Mouse (Mus musculus) hindbrain, postnatal 0 days (tissue): Measurements from ENCODE around the gene Poglut1. TPM values are rescaled to one million over a fixed set of nuclear protein-coding genes. Genes with fewer than 3 reads are reported as not detected.
A peak's percentile ranks its signal among the peaks of the same experiment; 100 is the strongest.

ENCODE experiments used
- ATAC-seq: fragments of 200-750 bp; cut with Nextera tagmentation; 2 replicates; pipeline ENCODE4 v1.8.0; 2017; ENCODE audit warnings: mild to moderate bottlenecking, moderate TSS enrichment, moderate library complexity
- DNase-seq: peaks from one replicate; pipeline ENCODE4 v3.0.0-alpha.2; 2015; ENCODE audit warnings: low spot score
- H3K27ac ChIP-seq: fragments of 300-500 bp; sonication (generic); 2 replicates; pipeline ENCODE4 v1.5.1; 2014; ENCODE audit warnings: mild to moderate bottlenecking
- H3K27me3 ChIP-seq: fragments of 300-500 bp; sonication (generic); 2 replicates; pipeline ENCODE4 v1.6.1; 2014; ENCODE audit warnings: low read length, mixed read lengths; ENCODE audit not compliant: insufficient read depth
- H3K36me3 ChIP-seq: fragments of 300-500 bp; sonication (generic); 2 replicates; pipeline ENCODE4 v1.6.1; 2014; ENCODE audit warnings: low read length, mixed read lengths; ENCODE audit not compliant: insufficient read depth
- H3K4me1 ChIP-seq: fragments of 300-500 bp; sonication (generic); 2 replicates; pipeline ENCODE4 v1.6.1; 2014; ENCODE audit warnings: antibody characterized with exemption, low read length, mixed read lengths; ENCODE audit not compliant: insufficient read depth
- H3K4me2 ChIP-seq: fragments of 300-500 bp; sonication (generic); 2 replicates; pipeline ENCODE4 v1.6.1; 2014; ENCODE audit warnings: low read depth, mild to moderate bottlenecking, low read length, moderate library complexity, mixed read lengths
- H3K4me3 ChIP-seq: fragments of 300-500 bp; sonication (generic); 2 replicates; pipeline ENCODE4 v1.5.1; 2014; ENCODE audit warnings: low read length
- H3K9ac ChIP-seq: fragments of 300-500 bp; sonication (generic); replicated peaks from 2 replicates; pipeline ENCODE4 v1.6.1; 2014; ENCODE audit warnings: mild to moderate bottlenecking, low read length, moderate library complexity, mixed read lengths
- H3K9me3 ChIP-seq: fragments of 300-500 bp; sonication (generic); 2 replicates; pipeline ENCODE4 v1.6.1; 2016; ENCODE audit warnings: low read length, mixed read lengths
- CTCF ChIP-seq: IDR thresholded peaks from 2 replicates; pipeline ENCODE4 v1.5.1; 2016; ENCODE audit warnings: antibody characterized with exemption, control low read depth, low read depth
- WGBS: fragments of 180-500 bp; shearing (Covaris S2); extraction: QIAGEN DNeasy Blood & Tissue Kit; methylation state at CpG from one replicate; pipeline ENCODE4 v1.1.7; 2014; 5-methylcytosine and 5-hydroxymethylcytosine counted together
- polyA plus RNA-seq: library from polyadenylated mRNA; unstranded; fragments of >200 nt; fragmentation: Nextera tagmentation; extraction: Ambion mirVana; gene quantifications from 2 replicates; pipeline ENCODE4 v1.2.1, GENCODE M21; 2015
- total RNA-seq: library from RNA; depleted of rRNA; stranded (reverse); fragments of >200 nt; gene quantifications from 2 replicates; pipeline ENCODE4 v1.2.3, GENCODE M21; 2014

The Poglut1 gene
- total and polyA plus RNA-seq, 2 experiments from 2014 or later: 37.1 to 48.5 TPM

DNA sequence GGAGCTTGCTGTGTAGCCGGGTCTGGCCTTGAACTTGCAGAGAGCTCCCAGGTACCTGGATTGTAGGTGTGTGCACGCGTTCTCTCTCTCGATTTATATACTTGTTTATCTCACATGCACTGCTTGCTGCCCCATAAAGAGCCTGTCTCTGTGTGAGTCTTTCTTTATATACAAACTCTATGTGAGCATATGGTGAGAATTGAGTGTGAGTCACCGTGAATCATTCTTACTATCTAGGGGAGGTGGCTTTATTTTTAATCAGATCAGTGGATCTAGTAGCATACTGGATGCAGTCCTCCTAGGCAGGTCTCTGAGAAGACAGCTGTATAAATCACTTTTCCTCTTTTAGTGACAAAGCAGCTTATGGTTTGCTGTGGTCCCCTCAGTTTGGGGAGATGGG, 18.1 kb upstream of the Poglut1 start:
- H3K27me3 ChIP-seq: no peaks in the 10 kb centered on the region
- no peak overlapping the region for H3K4me3 ChIP-seq
- DNase-seq (no peak), ATAC-seq (no peak)
- H3K27ac ChIP-seq: no peak overlapping the region
- no peak for TF ChIP-seq CTCF
- 0 out of 2 replicates have a peak, but pooled peaks cover 4% of the 10 kb centered on the region for H3K4me1 ChIP-seq
- no peaks in the 10 kb centered on the region for H3K9me3 ChIP-seq
- H3K36me3 ChIP-seq: peaks cover 5% of the 10 kb centered on the region; the same call in 1 of the 2 replicates
- H3K9ac ChIP-seq: no peak overlapping the region
- no peak overlapping the region for H3K4me2 ChIP-seq
- WGBS: 97% methylated on average over 5 of the region's 5 CpGs

DNA sequence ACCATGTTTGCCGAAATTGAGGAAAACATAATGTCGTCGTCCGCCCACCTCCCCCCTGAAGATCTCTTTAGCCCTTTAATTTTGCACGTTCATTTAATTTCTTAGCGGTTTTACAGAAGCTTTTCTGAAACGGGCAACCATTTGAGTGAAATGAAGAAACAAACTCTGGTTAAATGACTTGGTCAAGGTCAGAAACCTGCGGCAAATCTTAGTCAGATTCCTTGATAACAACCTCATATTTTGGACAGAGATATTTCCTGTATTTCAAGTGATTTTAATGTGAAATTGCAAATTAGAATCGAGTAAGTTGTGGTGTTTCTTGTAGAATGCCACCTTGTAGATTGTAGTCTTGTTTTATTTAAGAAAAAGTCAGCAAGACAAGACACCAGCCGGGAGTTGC, 13.5 kb upstream of the Poglut1 start:
- H3K4me1 ChIP-seq: 0 out of 2 replicates have a peak, but pooled peaks cover 4% of the 10 kb centered on the region
- peak overlapping the region; percentile 90 for H3K9ac ChIP-seq
- no peaks in the 10 kb centered on the region; the same call in 1 of the 2 replicates for H3K36me3 ChIP-seq
- H3K27ac ChIP-seq: no peak overlapping the region
- H3K27me3 ChIP-seq: no peaks in the 10 kb centered on the region
- H3K9me3 ChIP-seq: no peaks in the 10 kb centered on the region
- no peak for DNase-seq
- ATAC-seq: no peak
- no peak for TF ChIP-seq CTCF
- peak overlapping the region; percentile 98 for H3K4me3 ChIP-seq
- H3K4me2 ChIP-seq: peak overlapping the region; percentile 86
- 38% methylated on average over 10 of the region's 10 CpGs for WGBS

DNA sequence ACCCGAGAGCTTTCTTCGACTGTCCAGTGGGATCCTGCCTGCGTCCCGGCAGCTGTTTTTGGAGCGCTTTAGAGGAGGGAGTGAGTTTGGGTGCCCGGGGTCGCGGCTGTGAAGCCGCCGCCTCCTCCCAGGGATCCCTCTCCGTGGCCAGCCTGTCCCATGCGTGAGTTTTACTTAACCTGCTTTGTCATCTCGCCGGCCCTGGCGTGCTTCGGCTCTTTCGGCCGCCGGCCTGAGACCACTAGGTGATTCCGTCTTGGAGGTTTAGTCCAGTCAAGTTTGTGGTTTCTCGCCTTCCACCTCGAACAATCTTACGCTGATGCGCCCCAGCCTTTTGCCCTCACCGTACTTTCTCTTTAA, 12.9 kb upstream of the Poglut1 start:
- WGBS: under 1% methylated on average over 25 of the region's 25 CpGs
- peak overlapping the region; percentile 90 for H3K9ac ChIP-seq
- H3K4me3 ChIP-seq: peak overlapping the region; percentile 98
- H3K4me2 ChIP-seq: peak overlapping the region; percentile 86
- H3K27me3 ChIP-seq: no peaks in the 10 kb centered on the region
- peak overlapping the region; percentile 85 for H3K27ac ChIP-seq
- 0 out of 2 replicates have a peak, but pooled peaks cover 4% of the 10 kb centered on the region for H3K4me1 ChIP-seq
- peak; percentile 17 for DNase-seq
- no peak; the same call in 1 of the 2 replicates for ATAC-seq
- no peaks in the 10 kb centered on the region; the same call in 1 of the 2 replicates for H3K36me3 ChIP-seq
- TF ChIP-seq CTCF: no peak
- no peaks in the 10 kb centered on the region for H3K9me3 ChIP-seq

DNA sequence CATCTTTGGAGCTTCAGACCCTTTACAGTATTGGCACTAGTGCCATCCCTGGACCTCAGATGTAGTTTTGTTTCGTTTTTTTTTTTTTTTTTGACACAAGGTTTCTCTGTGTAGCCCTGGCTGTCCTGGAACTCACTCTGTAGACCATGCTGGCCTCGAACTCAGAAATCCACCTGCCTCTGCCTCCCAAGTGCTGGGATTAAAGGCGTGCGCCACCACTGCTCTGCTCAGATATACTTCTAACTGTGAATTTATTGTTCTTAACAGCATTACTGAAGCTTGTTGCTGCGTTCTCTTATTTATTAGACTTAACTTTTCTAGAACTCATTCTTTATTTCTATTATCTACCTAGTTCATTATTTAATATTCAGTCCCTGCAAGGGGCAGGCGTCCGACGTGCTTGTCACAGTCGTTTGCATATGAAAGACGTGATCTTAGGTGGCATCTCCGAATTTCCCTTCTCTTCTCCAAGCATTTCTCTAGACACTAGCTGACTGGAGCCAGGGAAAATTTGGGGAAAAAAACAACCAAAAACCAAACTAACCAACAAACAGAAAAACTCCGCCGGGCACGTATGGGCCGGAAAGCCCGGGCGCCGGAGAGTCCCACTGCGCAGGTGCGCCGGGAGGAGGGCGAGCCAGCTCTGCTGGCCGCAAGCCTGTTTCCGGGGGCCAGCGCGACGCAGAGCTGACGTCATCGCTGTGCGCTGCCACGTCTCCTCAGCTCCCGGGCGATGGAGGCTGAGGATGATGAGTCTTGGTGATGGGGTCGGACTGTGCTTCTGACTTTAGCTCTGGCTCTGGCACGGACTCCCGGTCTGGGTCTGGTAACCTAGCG, 12.3 kb upstream of the Poglut1 start:
- TF ChIP-seq CTCF: no peak
- no peaks in the 10 kb centered on the region; the same call in 1 of the 2 replicates for H3K36me3 ChIP-seq
- no peaks in the 10 kb centered on the region for H3K9me3 ChIP-seq
- H3K4me3 ChIP-seq: peak overlapping the region; percentile 98
- H3K27ac ChIP-seq: peak overlapping the region; percentile 85
- WGBS: 7% methylated on average over 36 of the region's 37 CpGs
- H3K27me3 ChIP-seq: no peaks in the 10 kb centered on the region
- 0 out of 2 replicates have a peak, but pooled peaks cover 4% of the 10 kb centered on the region for H3K4me1 ChIP-seq
- DNase-seq: peak; percentile 98
- H3K9ac ChIP-seq: peak overlapping the region; percentile 90
- ATAC-seq: peak; percentile 96
- H3K4me2 ChIP-seq: peak overlapping the region; percentile 86

DNA sequence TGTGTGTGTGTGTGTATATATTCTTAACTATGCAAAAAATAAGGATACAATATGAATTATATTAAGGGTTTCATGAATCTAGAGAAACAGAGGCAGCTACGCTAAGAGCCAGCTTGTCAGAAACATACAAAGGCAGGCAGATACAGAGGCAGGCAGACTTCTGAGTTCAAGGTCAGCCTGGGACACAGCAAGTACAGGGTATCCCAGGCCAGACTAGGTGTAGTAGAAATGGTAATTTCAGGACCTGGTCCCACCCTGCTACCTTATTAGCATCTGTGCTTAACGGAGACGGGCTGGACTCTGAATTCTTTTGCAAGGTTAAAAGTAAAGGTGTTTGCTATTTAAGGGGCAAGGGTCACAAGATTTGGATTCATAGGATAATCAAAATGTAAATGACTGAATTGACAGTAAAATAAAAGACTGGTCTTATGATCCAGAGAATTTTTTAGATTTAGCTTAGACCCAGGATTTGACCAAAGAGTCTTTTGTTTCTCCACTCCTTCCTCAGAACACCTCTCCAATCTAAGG, 8.2 kb upstream of the Poglut1 start, which contains the start of gene Tmem39a:
Tmem39a (plus strand) TSS at position 478 of the 528 bp plus-strand sequence.
- peaks cover 4% of the 10 kb centered on the region; the same call in 1 of the 2 replicates for H3K27me3 ChIP-seq
- no peaks in the 10 kb centered on the region for H3K36me3 ChIP-seq
- no peak within 1 kb of the TSS for H3K9ac ChIP-seq
- DNase-seq (no peak), ATAC-seq (no peak)
- no peaks in the 10 kb centered on the region for H3K4me1 ChIP-seq
- 83% methylated on average over 3 of the region's 3 CpGs for WGBS
- no peak within 1 kb of the TSS for H3K27ac ChIP-seq
- no peak within 1 kb of the TSS for H3K4me3 ChIP-seq
- no peaks in the 10 kb centered on the region for H3K9me3 ChIP-seq
- no peak for TF ChIP-seq CTCF
- no peak within 1 kb of the TSS for H3K4me2 ChIP-seq

DNA sequence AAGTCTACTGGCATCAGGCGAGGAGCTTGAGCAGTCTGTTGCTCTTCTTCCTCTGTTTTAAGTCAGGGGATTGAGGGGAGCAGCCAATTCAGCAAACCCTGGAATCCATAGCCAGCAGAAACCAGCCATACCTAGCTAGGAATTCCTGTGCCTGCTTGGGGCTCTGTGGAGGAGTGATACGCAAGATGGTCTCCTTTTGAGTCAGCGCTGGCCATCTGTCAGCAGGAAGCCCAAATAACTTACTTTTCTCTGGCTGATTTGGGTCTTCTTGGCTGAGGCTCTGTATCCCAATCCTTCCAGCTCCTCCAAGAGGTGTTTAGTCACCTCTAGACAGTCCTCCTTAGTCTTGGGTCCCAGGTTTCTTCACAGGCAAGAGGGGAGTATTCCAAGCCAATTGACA, 5.9 kb upstream of the Poglut1 start:
- WGBS: 83% methylated on average over 3 of the region's 3 CpGs
- Histone ChIP-seq H3K36me3 (no peaks in the 10 kb centered on the region), H3K4me3 (no peak overlapping the region), H3K4me2 (no peak overlapping the region), H3K27ac (no peak overlapping the region), H3K9me3 (no peaks in the 10 kb centered on the region), H3K27me3 (peaks cover 5% of the 10 kb centered on the region; the same call in 1 of the 2 replicates), H3K4me1 (no peaks in the 10 kb centered on the region), H3K9ac (no peak overlapping the region)
- TF ChIP-seq CTCF: no peak
- ATAC-seq (no peak), DNase-seq (no peak)

DNA sequence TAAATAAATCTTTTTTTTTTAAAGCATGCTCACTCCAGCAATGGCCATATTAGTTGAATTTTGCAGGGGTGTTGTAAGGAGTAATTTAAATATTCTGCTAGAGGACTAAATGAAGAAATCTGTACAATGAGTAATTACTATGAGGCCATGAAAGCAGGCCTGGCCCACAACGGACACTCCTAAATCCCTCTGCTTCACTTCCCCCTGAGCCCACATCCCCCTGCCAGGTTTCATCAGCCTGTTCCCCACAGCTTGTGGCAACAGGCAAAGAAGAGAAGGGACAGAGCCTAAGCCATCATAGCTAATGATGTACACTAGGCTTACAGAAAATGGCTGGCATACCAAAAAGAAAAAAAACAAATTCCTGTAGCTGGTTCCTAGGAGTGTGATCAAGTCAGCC, 2.1 kb downstream of the Poglut1 start:
- H3K4me1 ChIP-seq: peaks cover 14% of the 10 kb centered on the region
- no peak overlapping the region for H3K4me3 ChIP-seq
- H3K27me3 ChIP-seq: no peaks in the 10 kb centered on the region
- H3K36me3 ChIP-seq: peaks cover 17% of the 10 kb centered on the region
- H3K4me2 ChIP-seq: peak overlapping the region; percentile 78
- H3K9me3 ChIP-seq: no peaks in the 10 kb centered on the region
- TF ChIP-seq CTCF: no peak
- H3K9ac ChIP-seq: no peak overlapping the region
- DNase-seq (no peak), ATAC-seq (no peak)
- 81% methylated on average over 1 of the region's 1 CpGs for WGBS
- H3K27ac ChIP-seq: no peak overlapping the region
